Mouse (Mus musculus) forebrain, embryonic 15.5 days (tissue): ENCODE data around the gene S100a11. TPM values are rescaled to one million over a fixed set of nuclear protein-coding genes. Genes with fewer than 3 reads are reported as not detected.

ENCODE experiments used
- ATAC-seq: fragments of 200-750 bp; cut with Nextera tagmentation; replicated peaks from 2 replicates; pipeline ENCODE4 v1.8.0; 2017; ENCODE audit warnings: mild to moderate bottlenecking, moderate TSS enrichment, moderate library complexity
- H3K27ac ChIP-seq: fragments of 300-500 bp; sonication (generic); replicated peaks from 2 replicates; pipeline ENCODE4 v1.5.1; 2015; ENCODE audit warnings: mild to moderate bottlenecking, inconsistent platforms
- H3K27me3 ChIP-seq: fragments of 300-500 bp; sonication (generic); 2 replicates; pipeline ENCODE4 v1.6.1; 2015; ENCODE audit warnings: inconsistent platforms
- H3K36me3 ChIP-seq: fragments of 300-500 bp; sonication (generic); 2 replicates; pipeline ENCODE4 v1.6.1; 2015; ENCODE audit warnings: mild to moderate bottlenecking, inconsistent platforms
- H3K4me1 ChIP-seq: fragments of 300-500 bp; sonication (generic); 2 replicates; pipeline ENCODE4 v1.6.1; 2015; ENCODE audit warnings: inconsistent platforms
- H3K4me2 ChIP-seq: fragments of 300-500 bp; sonication (generic); replicated peaks from 2 replicates; pipeline ENCODE4 v1.6.1; 2015; ENCODE audit warnings: mild to moderate bottlenecking, inconsistent platforms
- H3K4me3 ChIP-seq: fragments of 300-500 bp; sonication (generic); 2 replicates; pipeline ENCODE4 v1.5.1; 2015; ENCODE audit warnings: mild to moderate bottlenecking, inconsistent platforms
- H3K9ac ChIP-seq: fragments of 300-500 bp; sonication (generic); replicated peaks from 2 replicates; pipeline ENCODE4 v1.6.1; 2015; ENCODE audit warnings: mild to moderate bottlenecking, inconsistent platforms
- H3K9me3 ChIP-seq: fragments of 300-500 bp; sonication (generic); 2 replicates; pipeline ENCODE4 v1.6.1; 2016; ENCODE audit warnings: inconsistent platforms
- WGBS: fragments of 180-500 bp; shearing (Covaris S2); methylation state at CpG from one replicate; pipeline ENCODE4 v1.1.7; 2015; ENCODE audit warnings: mixed read lengths; 5-methylcytosine and 5-hydroxymethylcytosine counted together
- polyA plus RNA-seq: library from polyadenylated mRNA; unstranded; fragments of >200 nt; fragmentation: Nextera tagmentation; extraction: Ambion mirVana; gene quantifications from 2 replicates; pipeline ENCODE4 v1.2.1, GENCODE M21; 2015

Gene S100a11
- polyA plus RNA-seq, 1 experiment from 2014 or later = 102 TPM

DNA sequence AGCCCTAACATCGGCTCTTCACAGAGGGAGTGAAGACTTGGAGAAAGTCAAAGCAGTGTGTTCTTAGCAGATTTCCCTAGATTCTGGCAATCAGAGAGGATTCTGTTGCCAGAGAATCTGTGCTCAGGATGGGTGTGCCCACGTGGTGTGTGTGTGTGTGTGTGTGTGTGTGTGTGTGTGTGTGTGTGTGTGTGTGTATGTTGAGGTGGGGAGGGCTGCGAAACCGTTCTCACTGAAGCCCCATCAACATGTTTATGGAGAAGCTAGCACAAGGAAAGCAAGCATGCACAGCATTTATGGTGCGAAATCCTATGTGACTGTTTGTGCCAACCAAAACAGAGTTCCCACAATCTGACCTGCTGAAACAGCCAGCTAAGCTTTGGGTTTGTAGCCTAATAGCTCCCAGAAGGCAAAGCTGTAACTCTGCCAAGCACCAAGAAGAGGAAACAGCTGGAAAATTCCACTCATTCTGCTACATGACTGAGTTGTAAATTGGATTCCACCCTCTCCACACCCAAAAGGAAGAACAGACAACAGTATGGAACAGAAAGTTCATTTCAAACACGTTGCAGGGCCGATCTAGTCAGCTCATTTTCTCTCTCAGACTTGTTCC lies 48.2 kb downstream of the S100a11 start:
- peak; percentile 58; the same call in 1 of the 2 replicates for ATAC-seq
- 56% methylated on average over 7 of the region's 7 CpGs for WGBS
- no peak overlapping the region for H3K4me3 ChIP-seq
- H3K4me2 ChIP-seq = no peak overlapping the region
- H3K27ac ChIP-seq = no peak overlapping the region
- no peaks in the 10 kb centered on the region for H3K27me3 ChIP-seq
- H3K9me3 ChIP-seq = no peaks in the 10 kb centered on the region
- no peaks in the 10 kb centered on the region for H3K4me1 ChIP-seq
- H3K9ac ChIP-seq = no peak overlapping the region
- H3K36me3 ChIP-seq = no peaks in the 10 kb centered on the region

GRCm38 (mm10) chr3:93569046-93569445 lies 48.8 kb downstream of the S100a11 start:
- H3K4me3 ChIP-seq = no peak overlapping the region
- H3K9me3 ChIP-seq = no peaks in the 10 kb centered on the region
- no peaks in the 10 kb centered on the region for H3K36me3 ChIP-seq
- H3K9ac ChIP-seq = no peak overlapping the region
- no peak overlapping the region for H3K4me2 ChIP-seq
- no peak overlapping the region for H3K27ac ChIP-seq
- H3K4me1 ChIP-seq = no peaks in the 10 kb centered on the region
- no peaks in the 10 kb centered on the region for H3K27me3 ChIP-seq
- whole genome bisulfite sequencing = 68% methylated on average over 2 of the region's 2 CpGs
- ATAC-seq = no peak

GRCm38 (mm10) chr3:93572058-93572791 lies 51.9 kb downstream of the S100a11 start:
- Histone ChIP-seq H3K9ac (no peak overlapping the region), H3K36me3 (no peaks in the 10 kb centered on the region), H3K27me3 (no peaks in the 10 kb centered on the region), H3K4me1 (no peaks in the 10 kb centered on the region), H3K4me3 (no peak overlapping the region), H3K9me3 (no peaks in the 10 kb centered on the region), H3K27ac (no peak overlapping the region), H3K4me2 (no peak overlapping the region)
- 71% methylated on average over 5 of the region's 5 CpGs for WGBS
- ATAC-seq = no peak

Other genes starting within 250 kb of the S100a11 start
- not detected in 2 replicates for gene Flg, start 247.0 kb upstream of the S100a11 start, polyA plus RNA-seq
- gene Hrnr, start 200.7 kb upstream of the S100a11 start, polyA plus RNA-seq = not detected in 2 replicates
- gene Rptn, start 126.8 kb upstream of the S100a11 start, polyA plus RNA-seq = not detected in 2 replicates
- 0.52 and 0.74 TPM in 2 replicates for gene Tchh, start 78.2 kb upstream of the S100a11 start, polyA plus RNA-seq
- not detected in 2 replicates for gene Tchhl1, start 51.7 kb upstream of the S100a11 start, polyA plus RNA-seq
- gene S100a10, start 34.6 kb downstream of the S100a11 start, polyA plus RNA-seq = 114 and 115 TPM in 2 replicates
- gene Tdpoz2, start 132.2 kb downstream of the S100a11 start, polyA plus RNA-seq = not detected in 2 replicates
- gene Tdpoz1, start 155.8 kb downstream of the S100a11 start, polyA plus RNA-seq = not detected in 2 replicates
- gene Gm37596, start 172.6 kb downstream of the S100a11 start, polyA plus RNA-seq = not detected in 2 replicates